Mouse (Mus musculus) gastrocnemius, postnatal 14 days (tissue): ENCODE measurements around the gene Gm4181. TPM values are rescaled to one million over a fixed set of nuclear protein-coding genes. Genes with fewer than 3 reads are reported as not detected.
"Not testable (repeated sequence)": the region's sequence is repeated elsewhere in the genome, so short reads cannot be mapped to it uniquely, and the experiment has no call there.

ENCODE experiments used
- DNase-seq: peaks from one replicate; pipeline ENCODE4 v3.0.0; 2021; ENCODE audit warnings: mixed read lengths
- intact Hi-C: fragments of 180-260 bp; cut with DNase I; formaldehyde crosslinking; loops from one replicate; pipeline ENCODE4 v1.15.1; 2025; ENCODE audit warnings: low total_unique reads
- long read RNA-seq, 2 experiments: library from polyadenylated mRNA; stranded (forward); transcript quantifications; one replicate each; pipeline ENCODE4 v2.0.0; 2021
- total RNA-seq, 2 experiments: library from RNA; stranded (reverse); gene quantifications; 2 replicates each; pipeline ENCODE4 v1.2.3; 2021

Gene Gm4181
- total RNA-seq, result not detected
- long read RNA-seq, experiment 1, result 0 reads
- long read RNA-seq, experiment 2, result 0 reads

DNA sequence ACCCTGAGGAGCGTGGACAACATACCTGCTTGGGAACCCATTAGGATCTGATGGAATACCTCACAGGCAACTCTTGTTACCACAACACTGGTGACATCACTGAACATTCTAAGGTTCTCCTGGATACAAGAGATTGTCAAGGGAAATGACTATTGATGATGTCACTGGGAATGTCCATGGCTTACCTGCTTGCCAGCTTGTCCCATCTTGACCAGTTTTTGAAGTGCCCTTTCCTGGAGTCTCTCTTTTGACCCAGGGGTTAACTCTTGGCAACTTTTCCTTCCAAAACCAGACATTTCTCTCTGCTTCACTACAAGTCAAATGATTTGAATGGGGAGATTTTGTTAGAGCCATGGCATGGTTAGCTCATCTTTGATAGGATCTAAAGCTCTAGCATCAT lies at the start of gene Gm4181:
Gene Gm4181, minus strand, starts transcription at position 101 of the 400 bp plus-strand sequence.
- DNase-seq, intact Hi-C loops: not testable (repeated sequence)

DNA sequence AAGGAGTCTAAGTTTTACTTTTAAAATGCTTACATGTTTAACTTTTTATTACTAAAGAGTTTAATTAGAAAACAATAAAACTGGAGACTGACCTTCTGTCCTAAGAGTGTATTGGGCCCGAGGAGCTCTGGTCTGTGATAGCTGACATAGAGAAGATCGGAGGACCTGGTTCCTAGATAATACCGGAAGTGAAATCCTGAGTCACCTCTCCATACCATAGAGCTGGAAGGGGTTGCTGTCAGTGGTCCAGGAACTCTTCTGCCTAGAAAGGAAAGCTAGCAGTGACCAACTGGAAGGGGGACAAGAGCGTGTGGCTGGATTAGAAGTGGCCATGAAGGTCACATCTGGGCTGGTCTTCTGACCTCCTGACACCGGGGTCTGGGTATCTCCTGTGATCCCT lies 41.8 kb upstream of the Gm4181 start:
- intact Hi-C loops, result no loop called here
- no peak for DNase-seq

DNA sequence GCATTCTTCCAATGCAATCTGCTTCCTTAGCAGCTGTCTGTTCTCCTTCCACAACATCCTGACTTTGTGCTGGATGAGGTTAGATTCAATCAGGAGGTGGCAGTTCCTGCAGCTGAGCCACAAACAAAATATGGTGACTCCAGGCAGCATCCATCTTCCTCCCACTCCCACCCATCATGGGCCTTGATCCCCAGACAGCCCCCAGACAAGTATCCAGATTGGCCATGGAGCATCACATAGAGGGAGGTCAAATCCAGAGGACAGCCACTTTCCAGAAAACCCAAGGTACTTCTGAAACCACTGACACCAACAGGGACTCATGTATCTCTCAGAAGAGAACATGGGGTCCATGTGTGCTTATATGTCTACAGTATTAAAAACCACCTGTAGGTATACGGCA lies 3.0 kb downstream of the Gm4181 start:
- intact Hi-C loops, result not testable (repeated sequence)
- peak; percentile 17 for DNase-seq

DNA sequence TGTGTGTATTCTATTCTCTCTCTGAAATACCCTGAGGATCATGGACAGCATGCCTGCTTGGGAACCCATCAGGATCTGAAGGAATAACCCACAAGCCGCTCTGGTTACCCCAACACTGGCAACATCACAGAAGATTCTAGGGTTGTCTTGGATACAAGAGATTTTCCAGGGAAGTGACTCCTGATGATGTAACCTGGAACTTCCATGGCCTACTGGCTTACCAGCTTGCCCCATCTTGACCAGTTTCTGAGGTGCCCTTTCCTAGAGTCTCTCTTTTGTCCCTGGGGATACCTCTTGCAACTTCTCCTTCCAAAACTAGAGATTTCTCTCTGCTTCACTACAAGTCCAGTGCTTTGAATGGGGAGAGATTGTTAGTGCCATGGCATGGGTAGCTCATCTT lies 24.3 kb downstream of the Gm4181 start, which contains the start of gene Gm17078:
Gene Gm17078, minus strand, starts transcription at position 101 of the 400 bp plus-strand sequence.
- intact Hi-C loops, result no loop called here
- DNase-seq, result no peak

DNA sequence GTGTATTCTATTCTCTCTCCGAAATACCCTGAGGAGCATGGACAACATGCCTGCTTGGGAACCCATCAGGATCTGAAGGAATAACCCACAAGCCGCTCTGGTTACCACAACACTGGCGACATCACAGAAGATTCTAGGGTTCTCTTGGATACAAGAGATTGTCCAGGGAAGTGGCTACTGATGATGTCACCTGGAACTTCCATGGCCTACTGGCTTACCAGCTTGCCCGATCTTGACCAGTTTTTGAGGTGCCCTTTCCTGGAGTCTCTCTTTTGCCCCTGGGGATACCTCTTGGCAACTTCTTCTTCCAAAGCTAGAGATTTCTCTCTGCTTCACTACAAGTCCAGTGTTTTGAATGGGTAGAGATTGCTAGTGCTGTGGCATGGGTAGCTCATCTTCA lies 43.4 kb downstream of the Gm4181 start, which contains the start of gene Gm17174:
Gene Gm17174, minus strand, starts transcription at position 101 of the 400 bp plus-strand sequence.
- DNase-seq, intact Hi-C loops: not testable (repeated sequence)

Other genes starting within 250 kb of the Gm4181 start
- gene Vmn2r88, start 224.8 kb downstream of the Gm4181 start, total RNA-seq, result not detected
- not detected for gene Vmn2r89, start 183.8 kb downstream of the Gm4181 start, total RNA-seq
- not detected for gene Gm5622, start 82.9 kb downstream of the Gm4181 start, total RNA-seq
- not detected for gene Gm17175, start 61.6 kb downstream of the Gm4181 start, total RNA-seq
- not detected for gene Gm17174, start 43.5 kb downstream of the Gm4181 start, total RNA-seq
- not detected for gene Gm17078, start 24.4 kb downstream of the Gm4181 start, total RNA-seq
- gene Gm17079, start 59.8 kb upstream of the Gm4181 start, total RNA-seq, result not detected
- gene Gm5800, start 81.5 kb upstream of the Gm4181 start, total RNA-seq, result not detected
- not detected for gene Ang4, start 137.9 kb upstream of the Gm4181 start, total RNA-seq
- gene AY358078, start 164.4 kb upstream of the Gm4181 start, total RNA-seq, result not detected
- gene Ear6, start 218.0 kb upstream of the Gm4181 start, total RNA-seq, result not detected
- 10 to 100 TPM in 1 of 2 experiments, 1 to 10 TPM in 1; 8.3 to 13.1 TPM for gene Mettl17, start 249.2 kb upstream of the Gm4181 start, total RNA-seq